Mouse (Mus musculus): Measurements from ENCODE around the gene Gm28079. TPM values are rescaled to one million over a fixed set of nuclear protein-coding genes. Genes with fewer than 3 reads are reported as not detected.
"Not testable (repeated sequence)": the region's sequence is repeated elsewhere in the genome, so short reads cannot be mapped to it uniquely, and the experiment has no call there.

The Gm28079 gene
- total RNA-seq (2014; rRNA removed) (not detected in 2 replicates), polyA plus RNA-seq (2015; fragmentation: Nextera tagmentation; extraction: Ambion mirVana) (not detected in 2 replicates)

DNA sequence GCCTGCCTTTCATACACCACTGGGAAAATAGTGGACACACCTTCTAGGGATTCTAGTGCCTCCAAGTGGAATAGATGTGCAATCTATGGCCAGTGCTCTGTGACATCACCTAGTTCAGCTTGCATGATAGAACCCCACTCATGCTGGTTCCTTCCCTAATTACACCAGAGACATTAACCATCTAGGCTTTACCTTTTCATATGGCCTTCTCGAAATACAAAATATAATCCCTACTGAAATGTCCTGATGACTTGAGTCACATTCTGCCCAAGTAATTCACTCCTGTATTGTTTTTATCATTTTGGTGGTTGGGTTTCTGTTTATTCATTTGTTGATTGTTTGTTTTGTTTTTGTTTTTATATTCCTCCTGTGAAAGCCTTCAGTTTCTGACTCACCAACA lies at the start of gene Gm28079:
Gm28079 (minus strand) TSS at position 101 of the 400 bp plus-strand sequence.
- not testable (repeated sequence) for H3K9me3 ChIP-seq (ENCODE audit: low read length); H3K9ac ChIP-seq (replicated peaks; ENCODE audit: low read length, poor library complexity, severe bottlenecking); ATAC-seq (ENCODE audit: low FRiP score); DNase-seq (ENCODE audit: low spot score); H3K4me2 ChIP-seq (ENCODE audit: low read depth, low read length, poor library complexity, severe bottlenecking); H3K27ac ChIP-seq (ENCODE audit: low read depth, low read length); H3K36me3 ChIP-seq (ENCODE audit: insufficient read depth, low read length); H3K4me3 ChIP-seq (ENCODE audit: low read depth, low read length); H3K27me3 ChIP-seq (ENCODE audit: insufficient read depth, low read length); H3K4me1 ChIP-seq (ENCODE audit: insufficient read depth, low read length)
- WGBS, result no CpG with 5 or more reads among the region's 1 CpGs
